Mouse (Mus musculus): ENCODE measurements around the gene Trex2.

The Trex2 gene

GRCm38 (mm10) chrX:73435252-73435651 is at the start of gene Trex2:
Trex2 (minus strand) TSS chrX:73435344.
- peak; percentile 7 for DNase-seq (ENCODE audit: low read depth, low spot score)

GRCm38 (mm10) chrX:73484870-73485269 is 49.7 kb upstream of the Trex2 start:
- no peak for DNase-seq (ENCODE audit: low read depth, low spot score)

- DNase-seq (ENCODE audit: low read depth, low spot score) = no peak
Observed at GRCm38 (mm10) chrX:73484076-73484475, 48.9 kb upstream of the Trex2 start.

- no peak for DNase-seq (ENCODE audit: low read depth, low spot score)
Observed at GRCm38 (mm10) chrX:73483484-73483810, 48.3 kb upstream of the Trex2 start, which contains the start of gene Bgn. Bgn (plus strand) TSS chrX:73483602.

GRCm38 (mm10) chrX:73482643-73483483 is 47.7 kb upstream of the Trex2 start:
- DNase-seq (ENCODE audit: low read depth, low spot score) = no peak

GRCm38 (mm10) chrX:73480334-73480733 is 45.2 kb upstream of the Trex2 start:
- DNase-seq (ENCODE audit: low read depth, low spot score) = no peak

GRCm38 (mm10) chrX:73479656-73480055 is 44.5 kb upstream of the Trex2 start:
- no peak for DNase-seq (ENCODE audit: low read depth, low spot score)

- no peak for DNase-seq (ENCODE audit: low read depth, low spot score)
Observed at GRCm38 (mm10) chrX:73477500-73477899, 42.4 kb upstream of the Trex2 start.

- DNase-seq (ENCODE audit: low read depth, low spot score) = peak; percentile 12
Observed at GRCm38 (mm10) chrX:73476621-73477020, 41.5 kb upstream of the Trex2 start.

GRCm38 (mm10) chrX:73475658-73476256 is 40.6 kb upstream of the Trex2 start:
- no peak for DNase-seq (ENCODE audit: low read depth, low spot score)

- no peak for DNase-seq (ENCODE audit: low read depth, low spot score)
Observed at GRCm38 (mm10) chrX:73474340-73475165, 39.4 kb upstream of the Trex2 start.

GRCm38 (mm10) chrX:73471764-73472163 is 36.6 kb upstream of the Trex2 start:
- no peak for DNase-seq (ENCODE audit: low read depth, low spot score)

- DNase-seq (ENCODE audit: low read depth, low spot score) = no peak
Observed at GRCm38 (mm10) chrX:73468752-73469151, 33.6 kb upstream of the Trex2 start.

GRCm38 (mm10) chrX:73468330-73468729 is 33.2 kb upstream of the Trex2 start:
- no peak for DNase-seq (ENCODE audit: low read depth, low spot score)

GRCm38 (mm10) chrX:73467446-73468241 is 32.5 kb upstream of the Trex2 start:
- DNase-seq (ENCODE audit: low read depth, low spot score) = no peak

- DNase-seq (ENCODE audit: low read depth, low spot score) = no peak
Observed at GRCm38 (mm10) chrX:73465483-73466186, 30.5 kb upstream of the Trex2 start.

GRCm38 (mm10) chrX:73460792-73461191 is 25.6 kb upstream of the Trex2 start:
- no peak for DNase-seq (ENCODE audit: low read depth, low spot score)

- peak; percentile 97 for DNase-seq (ENCODE audit: low read depth, low spot score)
Observed at GRCm38 (mm10) chrX:73458877-73459392, 23.8 kb upstream of the Trex2 start, which contains the start of gene Haus7. Haus7 (minus strand) TSS chrX:73459044.

GRCm38 (mm10) chrX:73451949-73452348 is 16.8 kb upstream of the Trex2 start:
- DNase-seq (ENCODE audit: low read depth, low spot score) = peak; percentile 65

GRCm38 (mm10) chrX:73441428-73441827 is 6.3 kb upstream of the Trex2 start:
- DNase-seq (ENCODE audit: low read depth, low spot score) = no peak
